Mouse (Mus musculus) WW6 (cell line): ENCODE measurements around the gene Prepl.

Experiments
- DNase-seq: peaks from one replicate; pipeline ENCODE4 v3.0.0-alpha.2; 2013; ENCODE audit warnings: low read depth, low spot score

The Prepl gene

GRCm38 (mm10) chr17:85090120-85091099, at the start of gene Prepl, which contains the start of gene Camkmt:
Gene Prepl, minus strand, starts transcription at chr17:85090241.
Gene Camkmt, plus strand, starts transcription at chr17:85090552.
- peak; percentile 92 for DNase-seq

GRCm38 (mm10) chr17:85138393-85138792, 48.4 kb upstream of the Prepl start:
- no peak for DNase-seq

DNA sequence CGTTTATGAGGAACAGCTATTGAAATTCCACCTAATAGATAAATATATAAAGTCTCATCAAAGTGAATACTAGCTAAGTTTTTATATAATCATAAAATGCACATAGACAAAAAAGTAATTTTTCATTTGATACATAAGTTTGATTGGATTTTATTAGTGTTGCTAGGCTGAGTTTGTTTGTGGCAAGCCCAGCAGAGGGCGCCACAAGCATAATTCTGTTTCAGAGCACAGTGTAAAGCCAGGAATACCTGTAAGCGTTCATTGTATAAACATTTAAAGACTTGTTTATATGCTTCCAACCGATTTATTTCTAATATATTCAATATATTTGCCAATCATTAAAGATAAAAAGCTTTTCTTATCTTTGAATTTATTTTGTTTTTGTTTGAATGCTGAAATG, 26.6 kb upstream of the Prepl start:
- DNase-seq, result no peak

DNA sequence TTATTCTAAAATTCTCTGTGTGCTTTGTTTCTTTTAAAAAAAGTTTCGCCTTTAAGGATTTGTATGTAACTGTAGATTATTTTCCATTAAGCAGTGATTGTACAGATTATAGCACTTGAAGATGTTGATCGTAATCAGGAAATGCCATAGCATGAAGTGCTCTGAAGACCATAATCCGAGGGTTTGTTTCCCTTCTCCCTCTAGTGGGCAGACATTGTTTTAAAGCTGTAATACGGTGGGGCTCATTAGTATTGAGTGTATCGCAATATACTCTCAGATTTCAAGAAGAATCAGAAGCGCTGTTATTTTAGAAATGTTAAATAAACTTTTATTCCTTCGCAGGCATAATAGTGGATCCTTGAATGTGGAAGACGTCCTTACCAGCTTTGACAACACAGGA, 23.4 kb upstream of the Prepl start:
- DNase-seq, result no peak

DNA sequence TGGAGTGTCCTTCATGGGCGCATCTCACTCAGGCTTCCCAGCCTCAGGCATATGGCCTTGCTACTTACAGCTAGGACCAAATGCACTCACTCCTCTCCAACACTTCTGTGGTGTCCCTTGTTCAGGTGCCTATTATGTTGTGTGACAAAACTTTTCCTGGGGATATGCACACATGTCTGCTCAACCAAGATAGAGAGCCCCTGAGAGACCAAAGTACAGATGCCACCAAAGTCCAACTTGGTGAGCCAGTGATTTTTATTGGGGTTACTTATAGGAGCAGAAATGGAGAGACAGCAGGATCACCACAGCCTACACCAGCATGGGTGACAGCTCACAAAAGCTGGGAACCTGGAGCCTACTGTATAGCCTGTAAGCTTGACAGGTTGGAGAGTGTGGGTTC, 20.6 kb upstream of the Prepl start:
- DNase-seq, result no peak

DNA sequence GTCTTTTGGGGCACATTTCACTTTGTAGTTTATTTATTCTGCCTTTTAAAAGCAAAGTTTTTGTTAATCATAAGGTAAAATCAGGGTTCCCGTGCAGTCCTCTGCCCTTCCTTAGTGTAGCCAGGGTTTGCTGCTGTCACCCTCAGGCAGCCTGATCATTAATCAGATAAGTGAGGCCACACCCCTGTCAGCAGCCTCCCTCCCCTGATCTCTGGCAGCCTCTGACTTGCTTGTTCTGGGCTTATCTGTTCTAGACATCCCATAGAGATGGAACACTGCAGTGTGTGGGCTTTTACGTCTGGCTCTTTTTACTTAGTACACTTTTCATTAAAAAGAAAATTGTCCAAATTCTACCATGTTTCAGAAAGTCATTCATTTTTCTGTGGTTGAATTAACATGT, 13.3 kb upstream of the Prepl start:
- no peak for DNase-seq

GRCm38 (mm10) chr17:85101751-85102150, 11.7 kb upstream of the Prepl start:
- DNase-seq, result no peak

DNA sequence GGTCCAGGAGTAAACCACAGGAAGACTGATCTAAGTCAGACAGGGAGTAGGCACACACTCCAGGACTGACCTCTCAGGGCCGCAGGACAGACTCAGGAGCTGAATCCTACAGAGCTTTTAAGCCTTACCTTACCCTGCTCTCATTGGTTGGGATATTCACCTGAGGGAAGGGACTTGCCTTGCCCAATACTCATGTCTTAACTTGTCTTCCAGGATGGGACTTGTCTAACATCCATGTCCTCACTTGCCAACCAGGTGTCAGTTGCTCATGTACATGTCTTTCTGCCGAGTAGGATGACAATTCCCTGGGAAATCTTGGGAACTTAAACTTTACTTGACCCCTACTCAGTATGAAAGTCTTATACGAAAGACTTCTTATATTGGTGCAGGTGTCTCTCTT, 10.2 kb upstream of the Prepl start:
- no peak for DNase-seq

DNA sequence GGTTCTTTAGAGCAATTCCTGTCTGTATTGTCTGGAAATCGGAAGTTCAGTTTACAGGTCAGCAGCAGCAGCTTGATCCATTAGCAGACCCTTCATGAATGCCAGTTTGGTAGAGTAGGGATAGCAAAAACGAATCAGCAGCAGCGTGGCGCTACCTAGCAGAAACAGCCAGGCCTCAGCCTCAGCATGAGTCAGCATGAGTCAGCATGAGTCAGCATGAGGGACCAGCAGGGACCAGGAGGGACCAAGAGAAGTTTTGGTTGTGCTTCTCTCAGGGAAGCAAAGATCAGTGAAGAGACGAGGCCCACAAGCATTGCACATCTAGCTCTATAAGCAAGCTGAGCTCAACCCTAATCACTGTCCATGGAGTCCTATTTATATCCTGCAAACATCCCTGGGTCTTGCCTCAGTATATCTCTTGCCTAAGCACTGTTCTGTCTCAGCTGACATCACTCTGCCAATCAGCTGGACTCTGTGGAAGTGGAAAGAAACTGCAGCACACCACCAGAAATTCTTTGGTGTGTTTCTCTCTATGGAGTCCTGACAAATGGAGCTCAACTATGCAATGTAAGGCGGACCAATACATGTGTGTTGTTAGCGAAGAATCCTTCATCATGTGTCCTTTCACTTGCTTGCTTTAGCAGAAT, 8.8 kb upstream of the Prepl start:
- DNase-seq, result no peak

GRCm38 (mm10) chr17:85096396-85096795, 6.4 kb upstream of the Prepl start:
- no peak for DNase-seq

- DNase-seq, result no peak
Measured at GRCm38 (mm10) chr17:85091762-85092161, 1.7 kb upstream of the Prepl start.

DNA sequence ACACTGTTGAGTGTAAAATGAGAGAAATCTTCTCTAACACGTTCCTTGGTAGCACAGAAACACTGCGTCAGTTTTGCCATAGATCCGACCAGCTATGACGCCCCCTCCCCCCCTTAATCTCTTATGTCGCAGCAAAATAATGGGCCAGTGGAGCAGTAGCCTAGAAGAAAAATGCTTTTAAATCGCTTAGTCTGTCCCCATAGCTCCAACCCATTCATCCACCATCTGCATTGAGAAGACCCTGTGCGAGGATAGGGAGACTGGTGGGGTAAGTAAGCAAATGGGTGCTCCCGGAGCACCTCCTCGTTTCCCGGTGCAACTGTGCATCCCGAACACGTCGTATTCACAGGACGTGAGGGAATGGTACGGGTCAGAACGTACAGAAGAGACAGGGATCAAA, 420 bp downstream of the Prepl start:
- DNase-seq, result no peak

- no peak for DNase-seq
Measured at GRCm38 (mm10) chr17:85089011-85089410, 1.0 kb downstream of the Prepl start.

- DNase-seq, result no peak
Measured at GRCm38 (mm10) chr17:85088401-85088800, 1.6 kb downstream of the Prepl start.

DNA sequence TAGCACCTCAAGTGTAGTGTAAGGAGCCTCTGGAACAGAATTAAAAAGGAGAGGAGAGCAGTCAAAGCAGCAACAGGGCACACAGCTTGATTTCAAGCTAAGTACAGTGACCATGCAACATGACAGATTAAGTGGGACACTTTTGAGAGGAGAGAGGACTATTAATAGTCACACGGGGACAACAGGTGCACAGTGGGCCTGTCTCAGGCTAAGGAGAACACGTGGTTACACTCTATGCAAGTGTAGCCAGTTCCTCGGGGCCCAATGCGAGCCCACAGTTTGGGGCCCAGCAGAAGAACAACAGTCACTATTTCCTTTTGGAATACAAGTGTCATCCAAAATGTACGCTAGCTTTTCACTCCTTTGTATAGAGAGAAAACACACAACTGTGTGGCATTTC, 2.5 kb downstream of the Prepl start:
- DNase-seq, result no peak

DNA sequence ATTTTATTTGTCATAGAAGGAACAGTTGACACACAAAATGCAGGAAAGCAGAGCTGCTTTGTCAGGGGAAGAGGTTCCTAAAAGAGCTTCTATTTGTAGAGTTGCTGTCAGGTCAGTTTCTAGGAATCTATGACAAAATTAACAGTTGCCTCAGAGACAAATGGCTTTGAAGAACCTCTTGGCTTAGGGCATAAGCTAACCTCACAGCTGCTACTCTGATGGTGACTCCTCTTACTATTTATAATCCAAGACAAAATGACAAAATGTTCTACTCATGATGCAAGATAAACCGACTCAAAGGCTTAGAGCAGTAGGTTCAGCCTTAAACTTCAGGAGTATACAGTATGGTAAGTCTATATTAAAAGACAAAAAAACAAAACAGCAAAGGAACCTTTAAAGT, 3.5 kb downstream of the Prepl start:
- no peak for DNase-seq

GRCm38 (mm10) chr17:85085335-85085734, 4.7 kb downstream of the Prepl start:
- no peak for DNase-seq

DNA sequence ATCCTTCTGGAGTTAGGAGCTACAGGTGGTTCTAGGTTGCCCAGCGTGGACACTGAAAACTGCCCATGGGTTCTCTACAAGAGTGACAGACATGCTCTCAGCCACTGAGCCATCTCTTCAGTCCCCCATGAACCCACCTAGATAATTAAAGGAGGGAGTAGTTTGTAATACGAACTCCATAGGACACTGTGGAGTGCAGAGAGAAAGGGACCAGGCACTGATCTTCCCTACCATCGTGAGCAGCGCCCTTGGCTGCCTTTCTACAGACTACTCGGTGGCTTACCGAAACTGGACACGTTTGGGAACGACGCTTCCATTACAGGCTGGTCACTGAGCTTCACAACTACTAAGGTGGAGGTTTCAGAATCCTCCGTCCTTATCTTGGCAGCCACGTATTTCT, 9.3 kb downstream of the Prepl start:
- DNase-seq, result no peak

- DNase-seq, result no peak
Measured at GRCm38 (mm10) chr17:85079276-85079675, 10.8 kb downstream of the Prepl start.

DNA sequence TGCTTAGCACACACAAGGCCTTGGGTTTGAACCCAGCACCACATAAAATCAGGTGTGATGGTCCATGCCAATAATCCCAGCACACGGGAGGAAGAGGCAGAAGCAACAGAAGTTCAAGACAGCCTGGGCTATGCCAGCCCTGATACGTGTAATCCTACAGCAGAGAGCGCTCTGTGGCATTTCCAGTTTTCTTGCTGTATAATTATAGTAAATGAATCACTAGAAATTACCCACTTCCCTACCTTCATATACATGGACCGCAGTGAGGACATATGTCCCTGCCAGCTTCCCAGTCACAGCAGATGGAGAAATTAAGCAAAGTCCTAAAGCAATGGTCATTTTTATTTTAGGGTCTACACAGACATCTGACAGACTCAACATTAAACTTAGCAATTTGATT, 16.0 kb downstream of the Prepl start:
- DNase-seq, result no peak

DNA sequence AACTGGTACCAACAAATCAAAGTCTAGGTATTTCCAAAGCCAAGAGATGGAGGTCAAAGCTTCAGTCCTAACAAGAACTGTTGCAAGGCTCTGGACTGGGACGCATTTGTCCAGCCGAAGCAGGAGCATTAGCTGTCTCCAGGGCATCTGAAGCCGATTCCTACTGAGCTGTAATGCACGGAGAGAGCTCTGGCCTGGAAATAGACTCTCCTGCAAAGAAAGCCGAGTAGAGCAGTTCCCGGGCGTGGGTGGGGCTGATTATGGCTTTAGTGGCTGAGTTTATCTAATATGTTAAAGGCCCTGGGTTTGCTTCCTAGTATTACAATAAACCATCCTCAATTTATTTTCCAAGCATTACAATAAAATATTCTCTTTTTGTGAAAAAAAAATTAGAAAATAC, 16.8 kb downstream of the Prepl start:
- no peak for DNase-seq

- DNase-seq, result no peak
Measured at GRCm38 (mm10) chr17:85072383-85072782, 17.7 kb downstream of the Prepl start.
